Mouse (Mus musculus): Measurements from ENCODE around the gene Dbr1. TPM values are rescaled to one million over a fixed set of nuclear protein-coding genes. Genes with fewer than 3 reads are reported as not detected.

The Dbr1 gene
- total and polyA plus RNA-seq, 3 experiments = 33.9 to 57.5 (median 41.4) TPM

- Histone ChIP-seq H3K79me2 (replicated peaks; ENCODE audit: control insufficient read depth, extremely low read depth, insufficient read depth, poor library complexity, severe bottlenecking) (no peaks in the 10 kb centered on the region), H3K27me3 (replicated peaks) (no peaks in the 10 kb centered on the region), H3K9me3 (replicated peaks; ENCODE audit: low read length) (no peaks in the 10 kb centered on the region), H3K36me3 (replicated peaks in 1 of 2; ENCODE audit: control insufficient read depth in 1 of 2, insufficient read depth in 1 of 2, low read length in 1 of 2) (peaks cover 48 to 77% of the 10 kb centered on the region in 2 experiments), H3K9ac (ENCODE audit: insufficient read depth, low read depth) (no peak overlapping the region), H3K4me3 (replicated peaks in 1 of 3; ENCODE audit: low read depth in 2 of 3, low read length in 2 of 3, poor library complexity in 1 of 3) (no peak overlapping the region), H3K4me1 (ENCODE audit: control insufficient read depth in 1 of 2, insufficient read depth in 2 of 2) (peaks cover 0 to 8% of the 10 kb centered on the region in 2 experiments; a peak in 2 of 4 replicates), H3K27ac (ENCODE audit: insufficient read depth, low read depth) (no peak overlapping the region), H3K4me2 (ENCODE audit: insufficient read depth, low read depth, poor library complexity, severe bottlenecking) (no peak overlapping the region)
- dilution Hi-C loops (cut with MboI; ENCODE audit: extremely low pct_ligation_motif_present, extremely low pct_unique_long_range_greater_than_20kb, low sequenced_read_pairs) = no loop called here
- no peak for DNase-seq (ENCODE audit: extremely low read depth)
- in situ Hi-C loops (cut with MboI; ENCODE audit: low pct_ligation_motif_present, low pct_unique_long_range_greater_than_20kb, low sequenced_read_pairs) = no loop called here
- TF ChIP-seq NELFE (IDR thresholded peaks at IDR 0.05; ENCODE audit: low read depth, low read length) (no peak), POLR2A (IDR thresholded peaks at IDR 0.05; ENCODE audit: low read depth, low read length) (no peak), RCOR1 (conservative IDR thresholded peaks at IDR 0.05; ENCODE audit: low read depth, low read length) (no peak), UBTF (IDR thresholded peaks at IDR 0.05; ENCODE audit: low read depth, low read length) (no peak), SMC3 (IDR thresholded peaks at IDR 0.05; ENCODE audit: low read depth, low read length) (no peak)
These were observed 43.7 kb upstream of the Dbr1 start for GRCm38 (mm10) chr9:99531865-99532264.

- Histone ChIP-seq H3K79me2 (replicated peaks; ENCODE audit: control insufficient read depth, extremely low read depth, insufficient read depth, poor library complexity, severe bottlenecking) (peaks cover 2% of the 10 kb centered on the region; the same call in 1 of the 2 replicates), H3K4me3 (replicated peaks in 1 of 3; ENCODE audit: low read depth in 2 of 3, low read length in 2 of 3, poor library complexity in 1 of 3) (no peak overlapping the region), H3K4me2 (ENCODE audit: insufficient read depth, low read depth, poor library complexity, severe bottlenecking) (no peak overlapping the region), H3K27ac (ENCODE audit: insufficient read depth, low read depth) (no peak overlapping the region), H3K27me3 (replicated peaks) (no peaks in the 10 kb centered on the region), H3K4me1 (ENCODE audit: control insufficient read depth in 1 of 2, insufficient read depth in 2 of 2) (no peaks in the 10 kb centered on the region), H3K9me3 (replicated peaks; ENCODE audit: low read length) (no peaks in the 10 kb centered on the region), H3K9ac (ENCODE audit: insufficient read depth, low read depth) (no peak overlapping the region), H3K36me3 (replicated peaks in 1 of 2; ENCODE audit: control insufficient read depth in 1 of 2, insufficient read depth in 1 of 2, low read length in 1 of 2) (peaks cover 0 to 20% of the 10 kb centered on the region in 2 experiments)
- no peak for DNase-seq (ENCODE audit: extremely low read depth)
- TF ChIP-seq BHLHE40 (IDR thresholded peaks at IDR 0.05; ENCODE audit: low read depth, low read length) (no peak), MYC (IDR thresholded peaks at IDR 0.05; ENCODE audit: low read depth, low read length) (peak; percentile 66; the same call in 1 of the 2 replicates), CTCF (conservative IDR thresholded peaks at IDR 0.05 in 1 of 2, IDR thresholded peaks at IDR 0.05 in 1 of 2; ENCODE audit: low read depth in 2 of 2, low read length in 2 of 2) (peak in 1 of 2 experiments; percentile 56; a peak in 2 of 4 replicates), MAZ (IDR thresholded peaks at IDR 0.05; ENCODE audit: low read depth, low read length) (no peak), CHD1 (IDR thresholded peaks at IDR 0.05; ENCODE audit: low read depth, low read length) (no peak), ZKSCAN1 (IDR thresholded peaks at IDR 0.05; ENCODE audit: borderline replicate concordance, low read depth, low read length) (no peak), HCFC1 (IDR thresholded peaks at IDR 0.05; ENCODE audit: low read depth, low read length) (no peak), SMC3 (IDR thresholded peaks at IDR 0.05; ENCODE audit: low read depth, low read length) (peak; percentile 32), JUN (IDR thresholded peaks at IDR 0.05; ENCODE audit: insufficient read depth, low read depth, low read length) (no peak), IRF4 (IDR thresholded peaks at IDR 0.05; ENCODE audit: low read depth, low read length) (no peak), PAX5 (IDR thresholded peaks at IDR 0.05; ENCODE audit: low read length) (no peak), RAD21 (IDR thresholded peaks at IDR 0.05; ENCODE audit: low read depth, low read length) (peak; percentile 10), E2F4 (IDR thresholded peaks at IDR 0.05; ENCODE audit: insufficient replicate concordance, low read depth, low read length) (no peak), RCOR1 (conservative IDR thresholded peaks at IDR 0.05; ENCODE audit: low read depth, low read length) (no peak)
- in situ Hi-C loops (cut with MboI; ENCODE audit: low pct_ligation_motif_present, low pct_unique_long_range_greater_than_20kb, low sequenced_read_pairs) = no loop called here
- dilution Hi-C loops (cut with MboI; ENCODE audit: extremely low pct_ligation_motif_present, extremely low pct_unique_long_range_greater_than_20kb, low sequenced_read_pairs) = no loop called here
These were observed 29.3 kb upstream of the Dbr1 start for GRCm38 (mm10) chr9:99546259-99546658.
